Mouse (Mus musculus) hindbrain, embryonic 10.5 days (tissue): ENCODE results near the gene Serpina1c. TPM values are rescaled to one million over a fixed set of nuclear protein-coding genes. Genes with fewer than 3 reads are reported as not detected.

ENCODE experiments used
- polyA plus RNA-seq: library from polyadenylated mRNA; unstranded; fragments of >200 nt; fragmentation: Nextera tagmentation; extraction: Ambion mirVana; gene quantifications from 2 replicates; pipeline ENCODE4 v1.2.1, GENCODE M21; 2016

The Serpina1c gene
- polyA plus RNA-seq, 1 experiment from 2014 or later: not detected

Other genes starting within 250 kb of the Serpina1c start
- not detected in 2 replicates for gene Serpina6, start 247.7 kb downstream of the Serpina1c start, polyA plus RNA-seq
- gene Serpina16, start 228.7 kb downstream of the Serpina1c start, polyA plus RNA-seq: not detected in 2 replicates
- not detected in 2 replicates for gene Serpina1f, start 209.4 kb downstream of the Serpina1c start, polyA plus RNA-seq
- not detected in 2 replicates for gene Serpina1d, start 131.3 kb downstream of the Serpina1c start, polyA plus RNA-seq
- gene Serpina1b, start 74.5 kb downstream of the Serpina1c start, polyA plus RNA-seq: not detected in 2 replicates
- gene Serpina1a, start 41.3 kb downstream of the Serpina1c start, polyA plus RNA-seq: not detected in 2 replicates
- not detected in 2 replicates for gene Serpina1e, start 54.1 kb upstream of the Serpina1c start, polyA plus RNA-seq
- gene Serpina11, start 85.1 kb upstream of the Serpina1c start, polyA plus RNA-seq: not detected in 2 replicates
- not detected in 2 replicates for gene Serpina9, start 108.9 kb upstream of the Serpina1c start, polyA plus RNA-seq
- gene Serpina12, start 139.6 kb upstream of the Serpina1c start, polyA plus RNA-seq: not detected in 2 replicates
- gene Serpina5, start 196.2 kb upstream of the Serpina1c start, polyA plus RNA-seq: not detected in 2 replicates
- gene Serpina3a, start 207.8 kb upstream of the Serpina1c start, polyA plus RNA-seq: not detected in 2 replicates
- gene Serpina3b, start 223.1 kb upstream of the Serpina1c start, polyA plus RNA-seq: not detected in 2 replicates
- gene Serpina3c, start 249.0 kb upstream of the Serpina1c start, polyA plus RNA-seq: not detected in 2 replicates